Mouse (Mus musculus) kidney, postnatal 4 days (tissue): Measurements from ENCODE around the gene Ubl4b.

Experiments
- DNase-seq, 2 experiments: peaks; one replicate each; pipeline ENCODE4 v3.0.0; 2021; ENCODE audit warnings: mixed read lengths in 2 of 2

Gene Ubl4b

GRCm38 (mm10) chr3:107517631-107518108 lies 37.2 kb downstream of the Ubl4b start, which contains the start of gene Slc6a17:
Gene Slc6a17 (minus strand): TSS chr3:107518018.
- peak; percentile 71 to 80 for DNase-seq

- peak; percentile 59 to 73 for DNase-seq
These were observed 37.9 kb downstream of the Ubl4b start for GRCm38 (mm10) chr3:107516776-107517630.

- DNase-seq = no peak
These were observed 38.9 kb downstream of the Ubl4b start for GRCm38 (mm10) chr3:107515989-107516388.

- DNase-seq = no peak
These were observed 43.5 kb downstream of the Ubl4b start for GRCm38 (mm10) chr3:107511416-107511815.

- DNase-seq = no peak
These were observed 46.2 kb downstream of the Ubl4b start for GRCm38 (mm10) chr3:107508696-107509095.

GRCm38 (mm10) chr3:107507966-107508365 lies 46.9 kb downstream of the Ubl4b start:
- no peak for DNase-seq

- no peak for DNase-seq
These were observed 48.3 kb downstream of the Ubl4b start for GRCm38 (mm10) chr3:107506531-107506930.

- peak; percentile 39 to 59 for DNase-seq
These were observed 49.2 kb downstream of the Ubl4b start for GRCm38 (mm10) chr3:107505464-107506367.

GRCm38 (mm10) chr3:107504542-107504941 lies 50.3 kb downstream of the Ubl4b start:
- no peak for DNase-seq

- no peak for DNase-seq
These were observed 51.2 kb downstream of the Ubl4b start for GRCm38 (mm10) chr3:107503716-107504115.
